Mouse (Mus musculus): ENCODE results near the gene Zfp866. TPM values are rescaled to one million over a fixed set of nuclear protein-coding genes. Genes with fewer than 3 reads are reported as not detected.

The Zfp866 gene
- total and polyA plus RNA-seq, 3 experiments: 11.7 to 12.3 TPM; not detected in 1

- H3K79me2 ChIP-seq (ENCODE audit: control insufficient read depth, insufficient read depth, low read length, poor library complexity): peaks cover 24% of the 10 kb centered on the region
Observed at GRCm38 (mm10) chr8:69772106-69772505, 18.9 kb downstream of the Zfp866 start.

DNA sequence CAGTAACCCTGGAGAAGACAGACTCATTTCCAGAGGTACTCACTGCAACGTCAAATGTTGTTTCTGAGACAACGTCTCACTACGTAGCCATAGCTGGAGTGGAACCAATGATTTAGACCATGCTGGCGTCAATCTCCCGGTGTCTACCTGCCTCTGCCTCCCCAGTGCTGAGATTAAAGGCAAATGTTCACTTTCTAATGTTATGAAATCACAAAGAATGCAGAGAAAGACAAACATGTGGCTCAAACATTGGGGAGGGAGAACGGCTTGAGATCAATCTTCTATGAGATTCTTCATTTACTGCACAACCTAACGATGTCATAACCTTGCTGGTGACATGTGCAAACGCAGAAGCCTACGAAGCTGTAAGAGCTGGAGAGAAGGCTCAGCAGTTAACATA lies 19.8 kb downstream of the Zfp866 start:
- Histone ChIP-seq H3K27ac (ENCODE audit: control insufficient read depth, low read depth, low read length) (no peak overlapping the region), H3K79me2 (ENCODE audit: control insufficient read depth, insufficient read depth, low read length, poor library complexity) (peaks cover 24% of the 10 kb centered on the region), H3K4me3 (ENCODE audit: control insufficient read depth in 1 of 2, insufficient read depth in 1 of 2, low read depth in 2 of 2, low read length in 2 of 2) (no peak overlapping the region), H3K36me3 (ENCODE audit: control insufficient read depth in 1 of 2, insufficient read depth in 2 of 2, low read length in 2 of 2) (peaks cover 14 to 21% of the 10 kb centered on the region in 2 experiments), H3K9ac (ENCODE audit: control insufficient read depth, low read depth, low read length, poor library complexity, severe bottlenecking) (no peak overlapping the region), H3K4me1 (ENCODE audit: control insufficient read depth in 1 of 2, insufficient read depth in 2 of 2, low read length in 2 of 2) (peaks cover 7 to 9% of the 10 kb centered on the region in 2 experiments; a peak in 3 of 4 replicates), H3K9me3 (replicated peaks; ENCODE audit: insufficient read depth, low read length) (no peaks in the 10 kb centered on the region), H3K27me3 (ENCODE audit: control insufficient read depth in 1 of 2, insufficient read depth in 2 of 2, low read length in 2 of 2) (no peaks in the 10 kb centered on the region)
- no peak for DNase-seq (ENCODE audit: low read depth, low spot score)
- TF ChIP-seq TCF12 (IDR thresholded peaks at IDR 0.05; ENCODE audit: low read depth, low read length): no peak

More at GRCm38 (mm10) chr8:69772106-69772505, 18.9 kb downstream of the Zfp866 start:
- TF ChIP-seq MXI1 (IDR thresholded peaks at IDR 0.05; ENCODE audit: low read depth, low read length) (no peak), SMC3 (IDR thresholded peaks at IDR 0.05; ENCODE audit: low read depth, low read length) (no peak)
- peaks cover 14 to 15% of the 10 kb centered on the region in 2 experiments for H3K36me3 ChIP-seq (ENCODE audit: control insufficient read depth in 1 of 2, insufficient read depth in 2 of 2, low read length in 2 of 2)
- H3K4me1 ChIP-seq (ENCODE audit: control insufficient read depth in 1 of 2, insufficient read depth in 2 of 2, low read length in 2 of 2): peaks cover 7 to 10% of the 10 kb centered on the region in 2 experiments; a peak in 3 of 4 replicates
- H3K27me3 ChIP-seq (ENCODE audit: control insufficient read depth in 1 of 2, insufficient read depth in 2 of 2, low read length in 2 of 2): no peaks in the 10 kb centered on the region
- H3K9me3 ChIP-seq (replicated peaks; ENCODE audit: insufficient read depth, low read length): no peaks in the 10 kb centered on the region
- H3K9ac ChIP-seq (ENCODE audit: control insufficient read depth, low read depth, low read length, poor library complexity, severe bottlenecking): no peak overlapping the region
- no peak for DNase-seq (ENCODE audit: low read depth, low spot score)
- H3K27ac ChIP-seq (ENCODE audit: control insufficient read depth, low read depth, low read length): no peak overlapping the region
- H3K4me3 ChIP-seq (ENCODE audit: control insufficient read depth in 1 of 2, insufficient read depth in 1 of 2, low read depth in 2 of 2, low read length in 2 of 2): no peak overlapping the region

- Histone ChIP-seq H3K9ac (ENCODE audit: control insufficient read depth, low read depth, low read length, poor library complexity, severe bottlenecking) (no peak overlapping the region), H3K36me3 (ENCODE audit: control insufficient read depth in 1 of 2, insufficient read depth in 2 of 2, low read length in 2 of 2) (peaks cover 0 to 16% of the 10 kb centered on the region in 2 experiments; a peak in 2 of 4 replicates), H3K4me3 (ENCODE audit: control insufficient read depth in 1 of 2, insufficient read depth in 1 of 2, low read depth in 2 of 2, low read length in 2 of 2) (no peak overlapping the region), H3K27me3 (ENCODE audit: control insufficient read depth in 1 of 2, insufficient read depth in 2 of 2, low read length in 2 of 2) (no peaks in the 10 kb centered on the region), H3K9me3 (replicated peaks; ENCODE audit: insufficient read depth, low read length) (no peaks in the 10 kb centered on the region), H3K4me1 (ENCODE audit: control insufficient read depth in 1 of 2, insufficient read depth in 2 of 2, low read length in 2 of 2) (no peaks in the 10 kb centered on the region), H3K27ac (ENCODE audit: control insufficient read depth, low read depth, low read length) (no peak overlapping the region), H3K79me2 (ENCODE audit: control insufficient read depth, insufficient read depth, low read length, poor library complexity) (no peaks in the 10 kb centered on the region)
- no peak for DNase-seq (ENCODE audit: low read depth, low spot score)
- TF ChIP-seq SIN3A (IDR thresholded peaks at IDR 0.05; ENCODE audit: low read length): no peak
- TF ChIP-seq MAX (IDR thresholded peaks at IDR 0.05; ENCODE audit: low read length): no peak
Observed at GRCm38 (mm10) chr8:69761814-69762445, 29.0 kb downstream of the Zfp866 start.

- TF ChIP-seq CTCF (IDR thresholded peaks at IDR 0.05 in 2 of 3, conservative IDR thresholded peaks at IDR 0.05 in 1 of 3; ENCODE audit: control insufficient read depth in 1 of 3, insufficient read depth in 1 of 3, low read depth in 2 of 3, low read length in 3 of 3, poor library complexity in 1 of 3, severe bottlenecking in 1 of 3): peak in 1 of 3 experiments; percentile 27; a peak in 2 of 6 replicates
- TF ChIP-seq ZC3H11A (IDR thresholded peaks at IDR 0.05; ENCODE audit: low read depth, low read length): no peak
- TF ChIP-seq UBTF (IDR thresholded peaks at IDR 0.05; ENCODE audit: borderline replicate concordance, insufficient read depth, low read depth, low read length): no peak
- 0 out of 2 replicates have a peak, but pooled peaks have one; percentile 13 for TF ChIP-seq SMC3 (IDR thresholded peaks at IDR 0.05; ENCODE audit: low read depth, low read length)
- no peaks in the 10 kb centered on the region for H3K79me2 ChIP-seq (ENCODE audit: control insufficient read depth, insufficient read depth, low read length, poor library complexity)
- no peaks in the 10 kb centered on the region for H3K27me3 ChIP-seq (ENCODE audit: control insufficient read depth in 1 of 2, insufficient read depth in 2 of 2, low read length in 2 of 2)
- no peak overlapping the region for H3K9ac ChIP-seq (ENCODE audit: control insufficient read depth, low read depth, low read length, poor library complexity, severe bottlenecking)
- no peak overlapping the region for H3K27ac ChIP-seq (ENCODE audit: control insufficient read depth, low read depth, low read length)
- H3K4me1 ChIP-seq (ENCODE audit: control insufficient read depth in 1 of 2, insufficient read depth in 2 of 2, low read length in 2 of 2): no peaks in the 10 kb centered on the region
- no peak for DNase-seq (ENCODE audit: low read depth, low spot score)
- H3K4me3 ChIP-seq (ENCODE audit: control insufficient read depth in 1 of 2, insufficient read depth in 1 of 2, low read depth in 2 of 2, low read length in 2 of 2): no peak overlapping the region
- H3K9me3 ChIP-seq (replicated peaks; ENCODE audit: insufficient read depth, low read length): no peaks in the 10 kb centered on the region
- no peaks in the 10 kb centered on the region for H3K36me3 ChIP-seq (ENCODE audit: control insufficient read depth in 1 of 2, insufficient read depth in 2 of 2, low read length in 2 of 2)
Observed at GRCm38 (mm10) chr8:69758316-69758715, 32.7 kb downstream of the Zfp866 start.

Data from MEL (cell line).